Mouse (Mus musculus) ZHBTc4 (cell line): Measurements from ENCODE around the gene Ltf.

ENCODE experiments used
- DNase-seq: peaks from one replicate; pipeline ENCODE4 v3.0.0-alpha.2; 2011; ENCODE audit warnings: low read depth, low spot score

The Ltf gene

DNA sequence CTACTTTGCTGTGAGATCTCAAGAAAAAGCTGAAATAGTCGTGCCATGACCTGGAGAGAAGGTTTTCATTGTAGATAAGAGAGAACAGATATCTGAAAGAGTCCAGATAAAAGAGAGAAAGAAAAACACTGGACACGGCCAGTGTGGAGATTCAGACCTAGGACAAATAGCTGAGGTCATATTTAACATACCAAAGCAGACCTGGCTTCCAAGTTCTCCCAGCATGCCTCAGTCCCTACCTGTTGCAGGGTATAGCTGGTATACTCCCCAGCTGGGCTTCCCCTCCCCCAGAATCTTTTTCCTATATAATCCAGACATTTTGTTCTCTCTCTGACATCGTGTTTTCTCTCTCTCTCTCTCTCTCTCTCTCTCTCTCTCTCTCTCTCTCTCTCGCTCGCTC is 68.9 kb downstream of the Ltf start:
- no peak for DNase-seq

- DNase-seq: no peak
Measured at GRCm38 (mm10) chr9:111088886-111089285, 69.8 kb downstream of the Ltf start.
